Mouse (Mus musculus): ENCODE measurements around the gene Rassf10.
"Not testable (repeated sequence)": the region's sequence is repeated elsewhere in the genome, so short reads cannot be mapped to it uniquely, and the experiment has no call there.

Gene Rassf10

GRCm38 (mm10) chr7:112953777-112954291 is at the start of gene Rassf10:
Rassf10 (plus strand) TSS chr7:112953962.
- peak; percentile 91 to 95 for DNase-seq

- DNase-seq = no peak
These were observed 46.9 kb upstream of the Rassf10 start for GRCm38 (mm10) chr7:112906848-112907247.

GRCm38 (mm10) chr7:112907468-112907867 is 46.3 kb upstream of the Rassf10 start:
- no peak for DNase-seq

- DNase-seq = no peak
These were observed 44.6 kb upstream of the Rassf10 start for GRCm38 (mm10) chr7:112909164-112909563.

GRCm38 (mm10) chr7:112912969-112913368 is 40.8 kb upstream of the Rassf10 start:
- DNase-seq = no peak

- no peak for DNase-seq
These were observed 38.2 kb upstream of the Rassf10 start for GRCm38 (mm10) chr7:112915571-112915970.

- DNase-seq = no peak
These were observed 36.0 kb upstream of the Rassf10 start for GRCm38 (mm10) chr7:112917613-112918278.

- DNase-seq = peak; percentile 24 to 44
These were observed 35.3 kb upstream of the Rassf10 start for GRCm38 (mm10) chr7:112918279-112918991.

- DNase-seq = peak; percentile 73 to 82
These were observed 33.9 kb upstream of the Rassf10 start for GRCm38 (mm10) chr7:112919845-112920244.

GRCm38 (mm10) chr7:112922801-112923200 is 31.0 kb upstream of the Rassf10 start:
- no peak for DNase-seq

GRCm38 (mm10) chr7:112923712-112924111 is 30.1 kb upstream of the Rassf10 start:
- DNase-seq = no peak

GRCm38 (mm10) chr7:112930669-112931068 is 23.1 kb upstream of the Rassf10 start:
- DNase-seq = peak; percentile 58 to 73

- DNase-seq = not testable (repeated sequence)
These were observed 17.9 kb upstream of the Rassf10 start for GRCm38 (mm10) chr7:112935876-112936275.

GRCm38 (mm10) chr7:112937089-112937488 is 16.7 kb upstream of the Rassf10 start:
- no peak for DNase-seq

GRCm38 (mm10) chr7:112938959-112939358 is 14.8 kb upstream of the Rassf10 start:
- no peak for DNase-seq

GRCm38 (mm10) chr7:112942567-112942966 is 11.2 kb upstream of the Rassf10 start:
- no peak for DNase-seq

- no peak for DNase-seq
These were observed 10.7 kb upstream of the Rassf10 start for GRCm38 (mm10) chr7:112943056-112943455.

GRCm38 (mm10) chr7:112946706-112947105 is 7.1 kb upstream of the Rassf10 start:
- peak; percentile 53 to 71 for DNase-seq

- peak; percentile 46 to 70 for DNase-seq
These were observed 765 bp downstream of the Rassf10 start for GRCm38 (mm10) chr7:112954351-112955102.

- peak; percentile 63 to 77 for DNase-seq
These were observed 1.5 kb downstream of the Rassf10 start for GRCm38 (mm10) chr7:112955103-112955827.

- no peak for DNase-seq
These were observed 2.2 kb downstream of the Rassf10 start for GRCm38 (mm10) chr7:112955955-112956354.

GRCm38 (mm10) chr7:112956961-112957360 is 3.2 kb downstream of the Rassf10 start:
- peak; percentile 14 to 38 for DNase-seq

- DNase-seq = peak; percentile 47 to 65
These were observed 3.9 kb downstream of the Rassf10 start for GRCm38 (mm10) chr7:112957630-112958029.
